Mouse (Mus musculus): Measurements from ENCODE around the gene Fam168b.

GRCm38 (mm10) chr1:34783538-34784161 is 59.2 kb downstream of the Fam168b start:
- no peak for TF ChIP-seq CTCF (IDR thresholded peaks at IDR 0.05; ENCODE audit: control insufficient read depth, insufficient read depth, low read length)
- no peak for TF ChIP-seq POLR2A (IDR thresholded peaks at IDR 0.05; ENCODE audit: borderline replicate concordance, control insufficient read depth, low read depth, low read length)
